Mouse (Mus musculus) CD4-positive naive resting alpha-beta T cell, adult 57 days (primary cell): ENCODE data around the gene Olfr519. TPM values are rescaled to one million over a fixed set of nuclear protein-coding genes. Genes with fewer than 3 reads are reported as not detected.

ENCODE experiments used
- total RNA-seq: library from RNA; stranded (reverse); gene quantifications from one replicate; pipeline ENCODE4 v1.2.4, GENCODE M21; 2023

Gene Olfr519
- total RNA-seq = not detected

DNA sequence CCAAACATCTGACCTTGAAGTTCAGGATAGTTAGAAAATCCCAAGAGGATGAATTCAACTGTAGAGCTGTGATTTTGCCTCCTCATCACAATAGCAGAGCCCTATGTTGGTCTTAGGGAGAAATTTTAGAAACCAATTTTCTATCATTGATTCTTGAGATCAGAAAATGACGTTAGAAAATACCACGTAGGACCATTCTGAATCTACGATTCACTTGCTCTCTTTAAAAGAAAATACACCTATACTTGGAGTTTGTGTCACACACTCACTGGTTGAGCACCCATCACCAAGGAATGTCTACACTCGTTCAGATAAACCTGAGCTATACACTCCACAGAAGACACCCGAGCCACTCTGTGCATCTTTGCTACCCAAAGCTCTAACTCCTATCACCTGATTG lies at the start of gene Olfr519:
Gene Olfr519, minus strand, starts transcription at position 101 of the 400 bp plus-strand sequence.

GRCm38 (mm10) chr7:108933794-108934731 lies 39.8 kb upstream of the Olfr519 start, which contains the start of gene Eif3f:
Gene Eif3f, plus strand, starts transcription at chr7:108934417.

GRCm38 (mm10) chr7:108929726-108930393 lies 35.6 kb upstream of the Olfr519 start, which contains the start of gene Nlrp10:
Gene Nlrp10, minus strand, starts transcription at chr7:108930178.

GRCm38 (mm10) chr7:108884906-108885305 lies 9.3 kb downstream of the Olfr519 start, which contains the start of gene Olfr518:
Gene Olfr518, minus strand, starts transcription at chr7:108885006.

GRCm38 (mm10) chr7:108872279-108872678 lies 21.9 kb downstream of the Olfr519 start, which contains the start of gene Olfr517:
Gene Olfr517, minus strand, starts transcription at chr7:108872379.

DNA sequence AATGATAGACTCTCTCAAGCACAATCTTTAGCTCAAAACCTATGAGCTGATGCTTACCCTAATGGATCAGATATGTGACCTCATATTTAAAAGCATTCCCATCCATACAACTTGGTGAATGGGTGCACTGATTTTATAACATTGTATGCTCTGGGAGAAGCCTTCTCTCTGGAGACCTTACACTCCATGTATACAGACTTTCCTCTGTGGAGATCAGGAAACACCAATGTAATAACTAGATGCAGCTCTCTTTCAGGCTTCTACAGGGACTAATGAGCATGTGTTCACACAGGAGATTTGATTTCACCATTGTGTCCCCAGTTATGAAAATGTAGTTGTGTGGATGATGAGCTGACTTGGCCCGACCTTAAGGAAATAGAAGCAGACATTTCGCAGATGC lies 43.8 kb downstream of the Olfr519 start, which contains the start of gene Olfr516:
Gene Olfr516, minus strand, starts transcription at position 101 of the 400 bp plus-strand sequence.

Other genes with a start within 250 kb of the Olfr519 start
- not detected for gene Olfr509, start 242.5 kb downstream of the Olfr519 start, total RNA-seq
- not detected for gene Olfr510, start 228.0 kb downstream of the Olfr519 start, total RNA-seq
- not detected for gene Olfr512, start 181.1 kb downstream of the Olfr519 start, total RNA-seq
- not detected for gene Olfr513, start 143.4 kb downstream of the Olfr519 start, total RNA-seq
- not detected for gene Olfr514, start 68.4 kb downstream of the Olfr519 start, total RNA-seq
- gene Olfr516, start 43.9 kb downstream of the Olfr519 start, total RNA-seq = not detected
- gene Olfr517, start 22.0 kb downstream of the Olfr519 start, total RNA-seq = not detected
- not detected for gene Olfr518, start 9.4 kb downstream of the Olfr519 start, total RNA-seq
- gene Nlrp10, start 35.8 kb upstream of the Olfr519 start, total RNA-seq = 0.18 TPM
- 250 TPM for gene Eif3f, start 40.0 kb upstream of the Olfr519 start, total RNA-seq
- gene Tub, start 55.9 kb upstream of the Olfr519 start, total RNA-seq = 1.7 TPM
- gene Ric3, start 188.9 kb upstream of the Olfr519 start, total RNA-seq = not detected